ENCODE assay signal across 15 mouse cellular contexts in the genomic region with DNA sequence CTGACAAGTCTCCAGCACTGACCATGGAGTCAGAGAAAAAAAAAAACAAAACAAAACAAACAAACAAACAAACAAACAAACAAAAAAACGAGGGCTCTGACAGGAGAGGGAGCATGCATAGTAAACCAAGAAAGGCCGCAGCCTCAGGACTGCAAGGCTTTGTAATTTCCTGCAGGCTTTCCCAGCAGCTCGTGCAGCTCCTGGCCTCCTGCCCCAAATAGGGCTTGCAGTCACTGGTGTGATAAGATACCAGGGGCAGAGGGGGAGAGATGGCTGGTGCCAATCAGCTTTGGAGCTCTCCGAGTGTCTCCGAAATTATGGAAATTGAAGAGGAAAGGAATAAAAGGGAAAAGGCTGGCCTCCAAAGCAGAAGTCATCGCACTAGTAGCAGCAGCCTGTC.
DNase-seq lines count a peak whose midpoint lies in the region; ATAC-seq lines count a peak whose summit lies in the region.
"Had no signal": no experiment of that assay in that cellular context is flagged by ENCODE, and none has a peak within 500 bp of the region (broad histone marks: within the 10 kb centered on the region; RNA-seq: fewer than 3 reads in every experiment).

No protein-coding gene starts in this region.

- no peak overlapping the region for H3K4me3 ChIP-seq in heart, embryonic 11.5 days (ENCODE audit: low read depth, low read length)
- no peak overlapping the region for H3K4me3 ChIP-seq in midbrain, embryonic 14.5 days (replicated peaks; ENCODE audit: low read depth, low read length)
- no peak overlapping the region for H3K4me3 ChIP-seq in midbrain, embryonic 11.5 days (ENCODE audit: low read depth, low read length)
- H3K4me3 ChIP-seq: heart, adult 2 months; liver, embryonic 15.5 days; myocyte; neural tube, embryonic 15.5 days had no signal

- no peaks in the 10 kb centered on the region for H3K36me3 ChIP-seq in heart, embryonic 11.5 days (ENCODE audit: control insufficient read depth, insufficient read depth, low read length)
- 0 out of 2 replicates have a peak, but pooled peaks cover 6% of the 10 kb centered on the region for H3K36me3 ChIP-seq in midbrain, embryonic 14.5 days (ENCODE audit: control insufficient read depth, insufficient read depth, low read length)
- H3K36me3 ChIP-seq in midbrain, embryonic 11.5 days (ENCODE audit: control insufficient read depth, insufficient read depth, low read length): no peaks in the 10 kb centered on the region
- H3K36me3 ChIP-seq: liver, embryonic 15.5 days had no signal

- H3K27me3 ChIP-seq in heart, embryonic 11.5 days (ENCODE audit: control insufficient read depth, insufficient read depth, low read length): no peaks in the 10 kb centered on the region
- no peaks in the 10 kb centered on the region for H3K27me3 ChIP-seq in midbrain, embryonic 14.5 days (ENCODE audit: control insufficient read depth, insufficient read depth, low read length)
- no peaks in the 10 kb centered on the region for H3K27me3 ChIP-seq in midbrain, embryonic 11.5 days (ENCODE audit: control insufficient read depth, insufficient read depth, low read length)
- H3K27me3 ChIP-seq: liver, embryonic 15.5 days; neural tube, embryonic 15.5 days had no signal

- H3K4me1 ChIP-seq in heart, embryonic 11.5 days (ENCODE audit: control insufficient read depth, insufficient read depth, low read length): peaks cover 14% of the 10 kb centered on the region
- no peaks in the 10 kb centered on the region for H3K4me1 ChIP-seq in midbrain, embryonic 14.5 days (ENCODE audit: control insufficient read depth, insufficient read depth, low read length)
- H3K4me1 ChIP-seq in midbrain, embryonic 11.5 days (ENCODE audit: control insufficient read depth, insufficient read depth, low read length): no peaks in the 10 kb centered on the region
- H3K4me1 ChIP-seq: liver, embryonic 15.5 days had no signal

- H3K9ac ChIP-seq in heart, embryonic 11.5 days (ENCODE audit: low read depth, low read length): no peak overlapping the region
- H3K9ac ChIP-seq in midbrain, embryonic 14.5 days (replicated peaks; ENCODE audit: low read length): no peak overlapping the region
- no peak overlapping the region for H3K9ac ChIP-seq in midbrain, embryonic 11.5 days (ENCODE audit: low read length)
- H3K9ac ChIP-seq: liver, embryonic 15.5 days; neural tube, embryonic 15.5 days had no signal

- no peaks in the 10 kb centered on the region for H3K9me3 ChIP-seq in heart, embryonic 11.5 days (replicated peaks; ENCODE audit: control insufficient read depth, low read length)
- no peaks in the 10 kb centered on the region for H3K9me3 ChIP-seq in midbrain, embryonic 14.5 days (ENCODE audit: control insufficient read depth, low read length)
- H3K9me3 ChIP-seq in midbrain, embryonic 11.5 days (ENCODE audit: control insufficient read depth, low read length): no peaks in the 10 kb centered on the region
- H3K9me3 ChIP-seq: liver, embryonic 15.5 days; neural tube, embryonic 15.5 days had no signal

- no peak overlapping the region; the same call in 1 of the 2 replicates for H3K27ac ChIP-seq in heart, embryonic 11.5 days (ENCODE audit: low read depth, low read length)
- peak overlapping the region; percentile 49 for H3K27ac ChIP-seq in midbrain, embryonic 14.5 days (replicated peaks; ENCODE audit: low read depth, low read length)
- no peak overlapping the region for H3K27ac ChIP-seq in midbrain, embryonic 11.5 days (ENCODE audit: low read depth, low read length)
- H3K27ac ChIP-seq: heart, adult 2 months; liver, embryonic 15.5 days; neural tube, embryonic 15.5 days had no signal

- 16% methylated on average over 6 of the region's 6 CpGs for WGBS in heart, embryonic 11.5 days (ENCODE audit: insufficient replicate concordance)
- 75% methylated on average over 6 of the region's 6 CpGs for WGBS in midbrain, embryonic 14.5 days
- WGBS in midbrain, embryonic 11.5 days: 76% methylated on average over 6 of the region's 6 CpGs

- intact Hi-C loops in heart, postnatal 36 days (cut with DNase I): no loop called here
- intact Hi-C loops in heart, postnatal 10 days (cut with DNase I): loop anchor here (10.0 kb wide), 1 partner anchor 360 kb away; no protein-coding TSS in a partner anchor

- peak overlapping the region; percentile 36; the same call in 1 of the 2 replicates for H3K4me2 ChIP-seq in heart, embryonic 11.5 days
- H3K4me2 ChIP-seq in midbrain, embryonic 14.5 days (ENCODE audit: low read length): no peak overlapping the region
- H3K4me2 ChIP-seq in midbrain, embryonic 11.5 days: no peak overlapping the region
- H3K4me2 ChIP-seq: liver, embryonic 15.5 days; neural tube, embryonic 15.5 days had no signal

- no peak for DNase-seq in heart, postnatal 36 days
- DNase-seq in midbrain, embryonic 14.5 days: no peak
- no peak for DNase-seq in midbrain, embryonic 11.5 days (ENCODE audit: low spot score, missing footprints)
- DNase-seq in heart, postnatal 10 days: peak; percentile 52 to 58
- DNase-seq in frontal cortex, adult 2 months (ENCODE audit: extremely low spot score in 1 of 2, low spot score in 1 of 2): no peak
- DNase-seq: cerebellum, postnatal 25 days; kidney, adult 8-10 months; thymus, adult 2 months had no signal

- ATAC-seq in heart, embryonic 11.5 days (replicated peaks; ENCODE audit: insufficient number of reproducible peaks, low FRiP score, low TSS enrichment): no peak
- ATAC-seq in midbrain, embryonic 14.5 days (ENCODE audit: low FRiP score, low TSS enrichment): no peak
- no peak for ATAC-seq in midbrain, embryonic 11.5 days (ENCODE audit: low FRiP score)
- no peak for ATAC-seq in megakaryocyte progenitor cell, adult 5-6 weeks (replicated peaks; ENCODE audit: poor library complexity)
- ATAC-seq: lung, postnatal 0 days had no signal

Comparison
In these comparisons a context has a peak if more than half of its experiments do, and no peak if none do; other contexts are left out.
1. DNase-seq: peak in heart, postnatal 10 days (2 of 2); none in heart, postnatal 36 days (0 of 2), midbrain, embryonic 14.5 days (single experiment), midbrain, embryonic 11.5 days (single experiment) and frontal cortex, adult 2 months (0 of 2).